Mouse (Mus musculus) right cerebral cortex, postnatal 36 days (tissue): ENCODE results near the gene Ttc39b.

Experiments used
- DNase-seq, 2 experiments: peaks; one replicate each; pipeline ENCODE4 v3.0.0; 2022; ENCODE audit warnings: low spot score in 2 of 2, mixed read lengths in 1 of 2

Ttc39b gene

GRCm38 (mm10) chr4:83232315-83232880 is 91.7 kb downstream of the Ttc39b start:
- no peak for DNase-seq

- no peak for DNase-seq
Measured at GRCm38 (mm10) chr4:83228664-83229283, 95.3 kb downstream of the Ttc39b start.

GRCm38 (mm10) chr4:83228073-83228472 is 96.0 kb downstream of the Ttc39b start:
- no peak for DNase-seq

GRCm38 (mm10) chr4:83225633-83226360 is 98.3 kb downstream of the Ttc39b start:
- DNase-seq: no peak

GRCm38 (mm10) chr4:83224242-83224641 is 99.8 kb downstream of the Ttc39b start:
- no peak for DNase-seq

GRCm38 (mm10) chr4:83223197-83223596 is 100.9 kb downstream of the Ttc39b start:
- no peak for DNase-seq

GRCm38 (mm10) chr4:83220761-83221557 is 103.1 kb downstream of the Ttc39b start:
- no peak for DNase-seq

GRCm38 (mm10) chr4:83219253-83219652 is 104.8 kb downstream of the Ttc39b start:
- no peak for DNase-seq

GRCm38 (mm10) chr4:83217128-83217527 is 106.9 kb downstream of the Ttc39b start:
- DNase-seq: no peak

- no peak for DNase-seq
Measured at GRCm38 (mm10) chr4:83216381-83216780, 107.7 kb downstream of the Ttc39b start.

- DNase-seq: no peak
Measured at GRCm38 (mm10) chr4:83215776-83216175, 108.3 kb downstream of the Ttc39b start.

- no peak for DNase-seq
Measured at GRCm38 (mm10) chr4:83214822-83215558, 109.1 kb downstream of the Ttc39b start.

- no peak for DNase-seq
Measured at GRCm38 (mm10) chr4:83213752-83214151, 110.3 kb downstream of the Ttc39b start.

- DNase-seq: no peak
Measured at GRCm38 (mm10) chr4:83211709-83212108, 112.3 kb downstream of the Ttc39b start.

GRCm38 (mm10) chr4:83210437-83210836 is 113.6 kb downstream of the Ttc39b start:
- DNase-seq: no peak

GRCm38 (mm10) chr4:83206803-83207586 is 117.1 kb downstream of the Ttc39b start:
- peak in 1 of 2 experiments; percentile 30 for DNase-seq

GRCm38 (mm10) chr4:83206416-83206802 is 117.6 kb downstream of the Ttc39b start:
- no peak for DNase-seq

- DNase-seq: peak in 1 of 2 experiments; percentile 37
Measured at GRCm38 (mm10) chr4:83199391-83199790, 124.7 kb downstream of the Ttc39b start.

GRCm38 (mm10) chr4:83198123-83198522 is 125.9 kb downstream of the Ttc39b start:
- no peak for DNase-seq

- DNase-seq: no peak
Measured at GRCm38 (mm10) chr4:83189736-83190135, 134.3 kb downstream of the Ttc39b start.

GRCm38 (mm10) chr4:83187324-83187723 is 136.7 kb downstream of the Ttc39b start:
- no peak for DNase-seq
